Mouse (Mus musculus) myocyte (in vitro differentiated cells): ENCODE measurements around the gene Fah. TPM values are rescaled to one million over a fixed set of nuclear protein-coding genes. Genes with fewer than 3 reads are reported as not detected.

ENCODE experiments used
- H3K27me3 ChIP-seq: one replicate; pipeline ENCODE4 v1.6.1; 2011; ENCODE audit not compliant: control insufficient read depth, insufficient read depth, insufficient read length
- H3K36me3 ChIP-seq: one replicate; pipeline ENCODE4 v1.6.1; 2011; ENCODE audit not compliant: control insufficient read depth, insufficient read depth
- H3K4me2 ChIP-seq: one replicate; pipeline ENCODE4 v1.6.1; 2011; ENCODE audit warnings: low read depth, control low read depth
- H3K4me3 ChIP-seq: one replicate; pipeline ENCODE4 v1.5.1; 2011; ENCODE audit warnings: mild to moderate bottlenecking, control low read depth, moderate library complexity
- H3K79me2 ChIP-seq: one replicate; pipeline ENCODE4 v1.6.1; 2011; ENCODE audit not compliant: control insufficient read depth, insufficient read depth
- H3ac ChIP-seq: one replicate; pipeline ENCODE4 v1.6.1; 2011; ENCODE audit not compliant: control insufficient read depth, insufficient read length
- CEBPB ChIP-seq: IDR thresholded peaks from 2 replicates; pipeline ENCODE4 v1.6.1; 2011; ENCODE audit warnings: mild to moderate bottlenecking, moderate library complexity; ENCODE audit not compliant: poor library complexity, insufficient read depth, severe bottlenecking
- E2F4 ChIP-seq: IDR thresholded peaks from one replicate; pipeline ENCODE4 v1.6.1; 2011; ENCODE audit warnings: mild to moderate bottlenecking, control low read depth, moderate library complexity; ENCODE audit not compliant: insufficient read depth
- MAX ChIP-seq: IDR thresholded peaks from one replicate; pipeline ENCODE4 v1.6.1; 2011; ENCODE audit warnings: low read depth, mild to moderate bottlenecking, control low read depth
- MYOD1 ChIP-seq, 3 experiments: IDR thresholded peaks; one replicate each; pipeline ENCODE4 v1.6.1; 2011; ENCODE audit warnings: control low read depth in 2 of 3, low read depth in 2 of 3, mild to moderate bottlenecking in 2 of 3, moderate library complexity in 1 of 3; ENCODE audit not compliant: insufficient read length in 2 of 3, control insufficient read depth in 1 of 3
- MYOG ChIP-seq, 3 experiments: IDR thresholded peaks; one replicate each; pipeline ENCODE4 v1.6.1; 2011; ENCODE audit warnings: control low read depth in 2 of 3, low read depth in 2 of 3, mild to moderate bottlenecking in 2 of 3; ENCODE audit not compliant: insufficient read length in 2 of 3, control insufficient read depth in 1 of 3, insufficient read depth in 1 of 3
- POLR2A ChIP-seq: IDR thresholded peaks from one replicate; pipeline ENCODE4 v1.6.1; 2011; ENCODE audit warnings: low read depth, mild to moderate bottlenecking, control low read depth, moderate library complexity; ENCODE audit not compliant: insufficient read length
- POLR2AphosphoS2 ChIP-seq: IDR thresholded peaks from one replicate; pipeline ENCODE4 v1.6.1; 2011; ENCODE audit warnings: low read depth, control low read depth; ENCODE audit not compliant: insufficient read length
- REST ChIP-seq: IDR thresholded peaks from one replicate; pipeline ENCODE4 v1.6.1; 2011; ENCODE audit warnings: mild to moderate bottlenecking, control low read depth, moderate library complexity; ENCODE audit not compliant: insufficient read depth, insufficient read length
- SRF ChIP-seq: IDR thresholded peaks from one replicate; pipeline ENCODE4 v1.6.1; 2011; ENCODE audit warnings: low read depth; ENCODE audit not compliant: control insufficient read depth, insufficient read length
- TCF12 ChIP-seq: IDR thresholded peaks from one replicate; pipeline ENCODE4 v1.6.1; 2011; ENCODE audit warnings: mild to moderate bottlenecking, control low read depth; ENCODE audit not compliant: poor library complexity, insufficient read depth, severe bottlenecking
- TCF3 ChIP-seq: IDR thresholded peaks from one replicate; pipeline ENCODE4 v1.6.1; 2011; ENCODE audit warnings: low read depth, control low read depth; ENCODE audit not compliant: insufficient read length
- USF1 ChIP-seq: IDR thresholded peaks from one replicate; pipeline ENCODE4 v1.6.1; 2011; ENCODE audit warnings: low read depth, mild to moderate bottlenecking, control low read depth, moderate library complexity
- polyA plus RNA-seq: library from polyadenylated mRNA; unstranded; fragments of >200 nt; fragmentation: generic; extraction: Trizol; gene quantifications from one replicate; pipeline ENCODE4 v1.2.1, GENCODE M21; 2012; ENCODE audit warnings: missing spikeins

Fah gene
- polyA plus RNA-seq, 1 experiment: 39.8 TPM

DNA sequence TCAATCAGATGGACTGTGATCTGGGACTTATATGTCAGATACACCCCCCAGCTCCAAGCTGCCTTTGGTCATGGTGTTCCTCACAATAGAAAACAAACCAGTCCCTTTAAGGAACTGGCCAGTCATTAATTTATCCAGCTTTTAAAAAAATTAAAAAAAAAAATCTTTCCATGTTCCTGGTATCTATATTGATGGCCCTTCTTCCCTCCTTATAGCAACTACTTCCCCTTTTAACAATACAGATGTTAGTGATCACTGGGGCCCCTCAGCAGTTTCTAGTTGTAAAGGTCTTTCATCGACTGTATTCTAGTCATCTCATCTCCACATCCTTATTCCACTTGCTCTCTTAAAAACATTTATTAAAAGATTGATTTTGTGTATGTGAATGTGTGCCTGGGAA lies 5.1 kb upstream of the Fah start:
- Histone ChIP-seq H3K4me3 (no peak overlapping the region), H3K36me3 (no peaks in the 10 kb centered on the region), H3K27me3 (no peaks in the 10 kb centered on the region), H3K4me2 (no peak overlapping the region), H3ac (no peak overlapping the region), H3K79me2 (no peaks in the 10 kb centered on the region)
- TF ChIP-seq E2F4 (no peak), CEBPB (no peak)

DNA sequence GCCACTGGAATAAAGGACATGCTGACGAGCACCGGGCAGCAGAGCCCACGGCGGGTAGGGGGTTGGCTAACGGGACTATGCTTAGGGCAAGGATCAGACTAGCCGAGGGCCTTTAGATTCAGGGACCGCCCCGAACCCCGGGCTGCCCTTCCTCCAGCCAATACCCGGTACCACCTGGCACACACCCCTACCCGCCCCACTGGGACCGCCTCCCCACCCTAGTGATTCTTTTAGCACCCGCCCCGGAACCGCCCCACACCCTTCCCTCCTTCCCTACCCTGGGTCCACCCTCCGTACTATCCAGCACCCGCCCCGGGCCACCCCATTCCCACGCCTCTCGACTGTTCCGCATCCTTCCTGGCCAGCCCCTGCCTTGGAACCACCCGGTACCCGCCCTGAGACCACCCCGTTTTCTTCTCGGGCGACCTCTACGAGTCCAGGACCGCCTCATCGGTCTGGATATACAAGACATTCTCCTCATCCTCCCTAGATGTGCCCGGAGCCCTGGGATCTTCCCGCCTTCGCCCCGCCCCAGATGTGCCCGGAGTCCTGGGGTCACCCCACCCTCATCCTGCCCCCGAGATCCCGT lies 724 bp downstream of the Fah start:
- peak overlapping the region; percentile 61 for H3K4me3 ChIP-seq
- no peaks in the 10 kb centered on the region for H3K79me2 ChIP-seq
- H3K36me3 ChIP-seq: no peaks in the 10 kb centered on the region
- peak overlapping the region; percentile 67 for H3ac ChIP-seq
- TF ChIP-seq POLR2A (peak; percentile 39), SRF (no peak)
- H3K27me3 ChIP-seq: no peaks in the 10 kb centered on the region
- H3K4me2 ChIP-seq: peak overlapping the region; percentile 83

DNA sequence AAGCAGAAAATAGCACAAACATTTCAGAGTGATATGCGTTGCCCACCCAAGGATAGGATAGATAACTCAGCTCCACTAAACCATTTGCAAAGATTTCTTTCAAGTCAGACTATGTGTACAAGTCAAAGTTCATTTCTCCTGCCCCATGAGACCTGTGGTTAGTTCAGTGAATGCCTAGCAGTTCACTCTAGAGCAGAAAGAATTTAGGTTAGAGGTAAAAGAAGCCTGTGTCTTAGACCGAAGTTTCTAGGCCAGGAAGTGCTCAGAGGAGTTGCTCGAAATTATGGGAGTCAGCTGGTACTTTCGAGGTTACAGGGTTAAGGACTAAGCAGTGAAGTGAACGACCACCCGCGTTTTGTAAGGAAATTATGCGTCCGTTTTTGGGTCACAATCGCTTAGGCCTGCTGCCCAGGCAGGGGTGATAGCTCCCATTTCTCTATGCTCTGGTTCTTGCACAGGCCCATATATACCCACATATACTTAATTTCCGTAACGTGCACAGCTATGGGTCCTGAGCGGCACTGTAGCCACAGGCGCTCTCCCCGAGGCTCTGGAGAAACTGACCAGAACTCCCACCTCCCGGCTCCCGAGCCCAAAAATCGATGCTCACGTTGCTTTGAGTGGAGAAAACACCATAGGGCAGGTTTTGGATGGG lies 1.4 kb downstream of the Fah start:
- Histone ChIP-seq H3K79me2 (no peaks in the 10 kb centered on the region), H3ac (peak overlapping the region; percentile 67), H3K4me3 (peak overlapping the region; percentile 61), H3K36me3 (no peaks in the 10 kb centered on the region), H3K27me3 (no peaks in the 10 kb centered on the region), H3K4me2 (peak overlapping the region; percentile 83)
- TF ChIP-seq POLR2A (no peak), USF1 (no peak), MYOG (IDR thresholded peaks at IDR 0.05; ENCODE audit: control insufficient read depth in 1 of 3, insufficient read depth in 1 of 3, insufficient read length in 2 of 3, low read depth in 2 of 3) (no peak), POLR2AphosphoS2 (no peak), CEBPB (no peak), REST (no peak), E2F4 (no peak), MAX (no peak), TCF12 (no peak), TCF3 (no peak), SRF (no peak), MYOD1 (IDR thresholded peaks at IDR 0.05; ENCODE audit: control insufficient read depth in 1 of 3, insufficient read length in 2 of 3, low read depth in 2 of 3) (no peak)

DNA sequence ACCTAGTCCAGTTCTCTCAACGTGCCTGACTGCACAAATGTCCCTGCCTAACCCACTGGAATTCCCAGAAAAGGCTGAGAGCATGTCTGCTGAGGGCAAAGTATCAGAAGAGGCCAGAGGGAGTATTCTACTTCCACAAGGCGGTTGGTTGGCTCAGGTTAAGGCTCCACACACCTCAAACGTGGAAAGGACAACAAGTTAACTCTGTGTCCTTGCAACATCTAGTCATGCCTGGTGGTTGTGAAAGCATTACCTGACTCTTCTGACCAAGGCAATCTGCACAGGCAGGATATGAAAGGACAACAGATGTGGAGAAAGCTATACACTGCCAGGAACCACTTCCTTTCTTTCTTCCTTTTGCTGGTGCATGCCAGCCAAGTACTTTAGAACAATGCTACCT lies 2.0 kb downstream of the Fah start:
- no peaks in the 10 kb centered on the region for H3K79me2 ChIP-seq
- TF ChIP-seq CEBPB (0 out of 2 replicates have a peak, but pooled peaks have one; percentile 9), POLR2AphosphoS2 (no peak)
- peak overlapping the region; percentile 83 for H3K4me2 ChIP-seq
- H3K4me3 ChIP-seq: peak overlapping the region; percentile 61
- no peaks in the 10 kb centered on the region for H3K36me3 ChIP-seq
- no peak overlapping the region for H3ac ChIP-seq
- no peaks in the 10 kb centered on the region for H3K27me3 ChIP-seq

DNA sequence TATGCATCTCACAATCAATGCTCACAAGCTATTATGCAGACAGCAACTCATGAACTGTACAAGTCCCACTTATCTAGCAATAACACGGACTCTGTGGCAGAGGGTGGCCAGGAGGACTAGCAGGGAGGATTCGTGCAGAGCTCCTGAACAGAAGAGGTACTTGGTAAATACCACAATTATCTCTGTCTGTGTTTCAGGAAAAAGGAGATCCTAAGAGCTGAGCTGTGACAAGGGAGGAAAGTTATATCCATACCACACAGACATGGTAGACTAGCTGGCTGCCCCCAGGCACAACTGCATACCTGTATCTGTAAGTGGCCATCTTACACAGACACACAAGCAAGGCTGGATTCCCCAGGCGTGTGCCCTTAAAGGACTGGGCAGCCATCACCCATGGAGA lies 5.2 kb downstream of the Fah start:
- Histone ChIP-seq H3K36me3 (no peaks in the 10 kb centered on the region), H3K79me2 (no peaks in the 10 kb centered on the region), H3K4me2 (no peak overlapping the region), H3K4me3 (no peak overlapping the region), H3ac (no peak overlapping the region), H3K27me3 (no peaks in the 10 kb centered on the region)
- TF ChIP-seq MYOG (IDR thresholded peaks at IDR 0.05; ENCODE audit: control insufficient read depth in 1 of 3, insufficient read depth in 1 of 3, insufficient read length in 2 of 3, low read depth in 2 of 3): no peak

- Histone ChIP-seq H3K4me2 (no peak overlapping the region), H3K4me3 (no peak overlapping the region), H3K79me2 (no peaks in the 10 kb centered on the region), H3K27me3 (no peaks in the 10 kb centered on the region), H3ac (no peak overlapping the region), H3K36me3 (no peaks in the 10 kb centered on the region)
- TF ChIP-seq POLR2A (no peak), REST (no peak), TCF3 (no peak), TCF12 (no peak)
Measured at GRCm38 (mm10) chr7:84600631-84601030, 5.9 kb downstream of the Fah start.
